Mouse (Mus musculus) myocyte (in vitro differentiated cells): ENCODE results near the gene Eif2b5.

Experiments used
- CEBPB ChIP-seq: IDR thresholded peaks from 2 replicates; pipeline ENCODE4 v1.6.1; 2011; ENCODE audit warnings: mild to moderate bottlenecking, moderate library complexity; ENCODE audit not compliant: poor library complexity, insufficient read depth, severe bottlenecking
- E2F4 ChIP-seq: IDR thresholded peaks from one replicate; pipeline ENCODE4 v1.6.1; 2011; ENCODE audit warnings: mild to moderate bottlenecking, control low read depth, moderate library complexity; ENCODE audit not compliant: insufficient read depth
- MAX ChIP-seq: IDR thresholded peaks from one replicate; pipeline ENCODE4 v1.6.1; 2011; ENCODE audit warnings: low read depth, mild to moderate bottlenecking, control low read depth
- MYOD1 ChIP-seq, 3 experiments: IDR thresholded peaks; one replicate each; pipeline ENCODE4 v1.6.1; 2011; ENCODE audit warnings: control low read depth in 2 of 3, low read depth in 2 of 3, mild to moderate bottlenecking in 2 of 3, moderate library complexity in 1 of 3; ENCODE audit not compliant: insufficient read length in 2 of 3, control insufficient read depth in 1 of 3
- MYOG ChIP-seq, 3 experiments: IDR thresholded peaks; one replicate each; pipeline ENCODE4 v1.6.1; 2011; ENCODE audit warnings: control low read depth in 2 of 3, low read depth in 2 of 3, mild to moderate bottlenecking in 2 of 3; ENCODE audit not compliant: insufficient read length in 2 of 3, control insufficient read depth in 1 of 3, insufficient read depth in 1 of 3
- POLR2A ChIP-seq: IDR thresholded peaks from one replicate; pipeline ENCODE4 v1.6.1; 2011; ENCODE audit warnings: low read depth, mild to moderate bottlenecking, control low read depth, moderate library complexity; ENCODE audit not compliant: insufficient read length
- POLR2AphosphoS2 ChIP-seq: IDR thresholded peaks from one replicate; pipeline ENCODE4 v1.6.1; 2011; ENCODE audit warnings: low read depth, control low read depth; ENCODE audit not compliant: insufficient read length
- REST ChIP-seq: IDR thresholded peaks from one replicate; pipeline ENCODE4 v1.6.1; 2011; ENCODE audit warnings: mild to moderate bottlenecking, control low read depth, moderate library complexity; ENCODE audit not compliant: insufficient read depth, insufficient read length
- TCF12 ChIP-seq: IDR thresholded peaks from one replicate; pipeline ENCODE4 v1.6.1; 2011; ENCODE audit warnings: mild to moderate bottlenecking, control low read depth; ENCODE audit not compliant: poor library complexity, insufficient read depth, severe bottlenecking
- TCF3 ChIP-seq: IDR thresholded peaks from one replicate; pipeline ENCODE4 v1.6.1; 2011; ENCODE audit warnings: low read depth, control low read depth; ENCODE audit not compliant: insufficient read length
- USF1 ChIP-seq: IDR thresholded peaks from one replicate; pipeline ENCODE4 v1.6.1; 2011; ENCODE audit warnings: low read depth, mild to moderate bottlenecking, control low read depth, moderate library complexity

DNA sequence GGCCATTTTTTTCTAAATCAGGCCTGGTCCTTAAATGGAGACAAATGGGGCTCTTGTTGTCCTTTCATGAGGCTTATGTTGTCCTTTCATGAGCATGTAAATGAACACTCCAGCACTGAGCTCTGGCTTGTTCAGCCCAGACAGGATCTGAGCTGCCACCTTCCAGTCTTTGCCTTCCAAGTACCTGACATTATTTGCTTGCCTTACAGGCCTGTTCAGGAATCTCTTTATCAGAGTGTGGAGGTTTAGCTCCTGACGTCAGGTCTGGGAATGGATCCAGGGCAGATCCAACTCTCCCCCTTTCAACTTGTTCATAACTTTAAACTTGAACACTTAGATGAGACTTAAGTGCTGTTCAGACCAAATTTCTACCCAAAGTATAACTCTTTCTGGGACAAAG is 21.8 kb upstream of the Eif2b5 start:
- no peak for TF ChIP-seq POLR2A
- no peak for TF ChIP-seq TCF3
- TF ChIP-seq CEBPB = no peak
- TF ChIP-seq POLR2AphosphoS2 = no peak
- TF ChIP-seq MAX = no peak
- TF ChIP-seq MYOD1 (IDR thresholded peaks at IDR 0.05; ENCODE audit: control insufficient read depth in 1 of 3, insufficient read length in 2 of 3, low read depth in 2 of 3) = no peak
- TF ChIP-seq MYOG (IDR thresholded peaks at IDR 0.05; ENCODE audit: control insufficient read depth in 1 of 3, insufficient read depth in 1 of 3, insufficient read length in 2 of 3, low read depth in 2 of 3) = no peak
- no peak for TF ChIP-seq E2F4
- TF ChIP-seq USF1 = no peak
- TF ChIP-seq REST = no peak
- no peak for TF ChIP-seq TCF12
